Mouse (Mus musculus): ENCODE measurements around the gene Cmah.

Cmah gene

DNA sequence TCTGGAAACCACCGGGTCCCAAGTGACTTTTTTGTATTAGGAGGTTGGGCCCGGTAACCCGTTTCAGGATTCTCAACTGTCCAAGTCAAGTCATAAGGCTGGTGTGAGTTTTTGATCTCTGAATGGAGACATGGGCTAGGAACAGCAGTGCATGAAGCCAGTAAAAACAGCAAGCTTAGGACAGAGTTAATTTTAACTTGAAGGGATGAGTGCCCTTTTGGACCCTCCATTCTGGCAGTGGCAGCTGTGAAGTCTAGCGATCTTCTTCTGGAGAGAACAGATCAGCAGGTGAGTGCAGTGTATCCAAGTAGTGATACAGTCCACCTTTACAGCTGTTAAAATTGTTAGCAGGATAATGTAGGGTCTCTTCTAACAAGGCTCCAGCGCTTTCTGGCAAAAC, at the start of gene Cmah:
Cmah (plus strand) TSS at position 204 of the 400 bp plus-strand sequence.
- in situ Hi-C loops (cut with MboI, MseI): loop anchor here (10.0 kb wide), 1 partner anchor 368 kb away; no protein-coding TSS in a partner anchor

DNA sequence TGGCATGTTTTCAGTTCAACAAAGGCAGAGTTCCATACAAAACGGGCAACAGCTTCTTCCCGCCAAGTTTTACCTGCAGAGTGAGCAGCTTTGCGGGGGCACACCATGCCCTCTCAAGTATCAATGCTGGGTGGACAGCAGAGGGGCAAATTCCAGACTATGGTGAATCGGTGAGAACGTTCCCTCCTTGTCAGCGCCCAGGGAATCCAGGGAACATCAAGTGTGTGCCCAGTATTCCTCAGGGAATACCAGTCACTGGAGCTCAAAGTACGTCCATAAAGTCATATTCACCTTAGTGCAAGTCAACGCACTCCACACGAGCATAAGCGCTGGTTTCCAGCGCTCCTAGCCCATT, 47.8 kb upstream of the Cmah start:
- in situ Hi-C loops (cut with MboI, MseI): no loop called here

DNA sequence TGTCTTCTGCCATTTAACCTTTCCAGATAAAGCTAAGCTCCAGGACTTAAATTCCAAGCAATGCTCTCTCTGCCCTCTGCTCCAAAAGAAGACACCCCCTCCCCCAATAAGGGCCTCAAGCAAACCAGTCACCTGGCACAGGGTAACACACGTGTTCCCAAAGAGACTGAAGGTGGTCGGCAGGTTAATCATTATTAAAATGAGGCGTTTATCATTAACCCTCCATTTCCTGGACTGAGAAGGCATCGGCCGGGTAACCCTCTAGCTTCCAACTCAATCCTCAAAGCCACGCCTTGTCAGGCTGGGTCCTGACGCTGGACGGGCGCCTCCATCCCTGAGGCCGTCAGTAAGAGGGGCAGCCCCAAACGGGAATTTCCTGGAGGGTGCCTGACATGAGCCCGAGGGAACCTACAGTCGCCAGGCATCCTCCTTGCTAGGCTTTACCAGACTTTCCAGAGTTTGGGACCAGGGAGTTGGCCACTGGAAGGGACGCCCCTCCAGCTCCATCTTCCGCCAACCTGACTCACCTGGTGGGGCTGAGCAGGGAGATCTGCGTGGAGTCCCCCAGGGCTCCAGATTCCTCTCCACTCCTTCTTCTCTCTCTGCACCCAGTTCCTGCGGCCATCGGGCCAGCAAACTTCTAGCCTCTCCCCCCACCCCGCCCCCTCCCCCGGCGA, 47.3 kb upstream of the Cmah start:
- in situ Hi-C loops (cut with MboI, MseI): no loop called here

GRCm38 (mm10) chr13:24280439-24281431, 46.5 kb upstream of the Cmah start, which contains the start of gene Carmil1:
TSS of gene Carmil1 (minus strand) at chr13:24280795.
- in situ Hi-C loops (cut with MboI, MseI): no loop called here

GRCm38 (mm10) chr13:24287381-24287780, 39.8 kb upstream of the Cmah start:
- in situ Hi-C loops (cut with MboI, MseI): no loop called here

DNA sequence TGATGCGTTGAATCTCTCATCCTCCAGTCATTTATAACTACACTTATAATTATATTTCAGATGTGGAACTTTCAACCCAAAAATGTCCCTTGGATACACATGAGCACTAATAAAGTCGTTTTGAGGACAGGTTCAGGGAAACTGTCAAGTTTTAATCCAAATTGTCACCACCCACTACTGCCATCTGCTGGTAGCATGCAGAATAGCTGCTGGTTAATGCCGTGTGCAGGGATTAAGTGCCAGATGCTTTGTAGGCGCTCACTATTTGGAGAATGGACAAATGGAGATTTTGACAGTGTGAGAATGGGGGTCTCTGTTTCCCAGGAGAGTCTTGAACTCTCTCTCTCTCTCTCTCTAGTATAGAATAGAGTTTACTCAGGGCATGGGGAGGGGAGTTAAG, 30.0 kb upstream of the Cmah start:
- in situ Hi-C loops (cut with MboI, MseI): loop anchor here (10.0 kb wide), 1 partner anchor 282 kb away; no protein-coding TSS in a partner anchor

DNA sequence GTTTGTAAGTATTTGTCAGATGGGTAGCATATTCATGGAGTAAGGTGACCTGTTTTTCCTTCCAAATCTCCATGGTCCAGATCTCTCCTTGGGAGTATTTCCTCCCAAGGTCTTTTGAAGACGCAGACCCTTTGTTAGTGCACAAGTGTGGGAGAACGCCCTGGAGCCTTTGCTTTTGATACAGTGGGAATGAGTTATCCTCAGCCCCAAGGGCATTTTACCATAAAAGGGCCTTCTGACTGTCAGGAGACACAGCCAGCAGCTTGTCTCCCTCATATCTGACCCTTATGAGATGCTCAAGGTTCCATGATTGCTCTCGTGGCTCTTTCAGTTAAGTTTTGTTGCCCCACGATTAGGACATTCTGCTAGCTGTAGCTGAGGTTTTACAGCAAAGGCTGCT, 21.7 kb upstream of the Cmah start:
- in situ Hi-C loops (cut with MboI, MseI): no loop called here

GRCm38 (mm10) chr13:24306248-24306647, 21.0 kb upstream of the Cmah start:
- in situ Hi-C loops (cut with MboI, MseI): no loop called here

DNA sequence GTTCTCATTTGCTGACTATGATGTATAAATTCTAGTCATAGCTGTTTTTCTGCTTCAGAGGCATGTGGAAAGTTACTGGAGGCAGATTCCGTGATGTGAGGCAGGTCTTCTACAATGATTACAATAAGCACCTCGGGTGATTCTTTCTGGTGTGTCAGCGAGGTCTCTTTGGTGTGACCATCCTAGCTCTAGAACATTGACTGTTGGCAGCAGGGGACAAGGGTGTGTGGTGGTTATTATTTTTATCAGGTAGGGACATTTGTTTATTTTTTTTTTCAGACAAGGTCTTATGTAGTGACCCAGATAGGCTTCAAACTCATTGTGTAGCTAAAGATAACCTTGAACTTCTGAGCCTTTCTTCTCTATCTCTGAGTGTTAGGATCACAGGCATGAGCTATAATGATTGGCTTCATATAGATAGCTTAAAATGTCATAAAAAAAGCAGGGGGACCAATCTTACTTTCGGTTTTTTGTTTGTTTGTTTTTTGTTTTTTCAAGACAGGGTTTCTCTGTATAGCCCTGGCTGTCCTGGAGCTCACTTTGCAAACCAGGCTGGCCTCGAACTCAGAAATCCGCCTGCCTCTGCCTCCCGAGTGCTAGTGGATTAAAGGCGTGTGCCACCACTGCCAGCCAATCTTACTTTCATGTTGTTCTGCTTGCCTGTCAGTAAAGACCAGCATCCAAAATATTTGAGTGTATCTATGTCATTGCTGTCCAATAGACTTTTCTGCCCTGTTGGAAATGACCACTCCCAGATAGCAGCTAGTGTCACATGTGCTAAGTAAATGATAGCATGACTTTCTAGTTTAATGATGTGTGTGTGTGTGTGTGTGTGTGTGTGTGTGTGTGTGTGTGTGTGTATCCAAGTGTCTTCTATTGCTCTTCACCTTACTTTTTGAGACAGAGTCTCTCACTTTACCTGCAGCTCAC, 15.9 kb upstream of the Cmah start:
- in situ Hi-C loops (cut with MboI, MseI): loop anchor here (5.0 kb wide), 1 partner anchor 509 kb away; no protein-coding TSS in a partner anchor

DNA sequence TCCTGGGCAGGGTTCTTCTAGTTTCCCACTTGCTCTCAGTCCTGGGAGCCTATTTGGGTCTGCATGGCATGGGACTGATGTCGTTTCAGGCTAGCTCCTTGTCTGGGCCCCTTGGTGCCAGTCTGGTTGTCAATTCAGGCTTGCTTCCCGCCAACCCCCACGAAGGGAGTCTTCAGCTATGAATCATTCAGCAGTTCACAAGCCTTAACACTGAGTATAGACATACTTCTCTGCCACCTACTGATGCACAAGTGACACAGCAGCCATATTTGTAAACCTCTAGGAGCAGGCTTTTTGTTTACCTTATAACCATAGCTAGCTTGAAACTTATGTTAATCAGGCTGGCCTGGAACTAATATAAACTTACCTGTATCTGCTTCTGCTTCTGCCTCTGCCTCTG, 10.6 kb upstream of the Cmah start:
- in situ Hi-C loops (cut with MboI, MseI): no loop called here

DNA sequence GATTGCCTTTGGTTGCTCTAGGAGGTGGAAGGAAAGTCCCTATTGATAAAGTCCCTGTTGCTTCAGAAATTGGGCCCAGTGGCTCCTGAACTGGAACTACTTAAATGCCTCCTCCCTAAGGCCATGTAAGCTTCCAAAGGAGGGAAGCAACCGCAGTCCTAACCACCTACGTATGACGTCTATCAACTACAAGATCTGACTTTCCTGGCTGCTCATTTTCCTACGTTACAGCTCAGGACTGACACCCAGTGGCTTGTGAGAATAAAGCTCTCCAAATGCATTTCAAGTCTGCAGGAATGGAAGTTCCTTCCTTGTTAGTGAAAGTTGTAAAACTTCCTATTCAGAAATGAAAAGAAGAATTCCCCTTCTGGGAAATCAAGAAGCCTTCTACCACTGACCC, 8.6 kb upstream of the Cmah start:
- in situ Hi-C loops (cut with MboI, MseI): no loop called here

DNA sequence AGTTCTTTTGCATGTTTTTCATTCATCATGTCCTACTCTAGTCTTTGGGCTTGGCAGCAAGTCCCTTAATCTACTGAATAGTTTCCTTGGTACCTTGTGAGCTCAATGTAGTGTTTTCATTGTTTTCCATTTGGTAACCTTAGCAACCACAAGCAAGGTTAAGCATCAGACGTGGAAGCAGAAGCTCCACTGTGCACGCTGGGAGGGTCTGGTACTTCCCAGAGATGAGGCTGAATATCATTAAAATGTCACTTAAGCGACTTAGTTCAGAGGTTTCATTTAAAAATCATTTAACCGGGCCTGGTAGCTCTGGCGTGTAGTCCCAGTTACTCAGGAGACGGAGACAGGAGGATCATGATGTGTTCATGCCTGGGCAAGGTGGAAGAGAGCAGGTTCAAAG, 5.9 kb upstream of the Cmah start:
- in situ Hi-C loops (cut with MboI, MseI): loop anchor here (10.0 kb wide), 1 partner anchor 373 kb away; no protein-coding TSS in a partner anchor

DNA sequence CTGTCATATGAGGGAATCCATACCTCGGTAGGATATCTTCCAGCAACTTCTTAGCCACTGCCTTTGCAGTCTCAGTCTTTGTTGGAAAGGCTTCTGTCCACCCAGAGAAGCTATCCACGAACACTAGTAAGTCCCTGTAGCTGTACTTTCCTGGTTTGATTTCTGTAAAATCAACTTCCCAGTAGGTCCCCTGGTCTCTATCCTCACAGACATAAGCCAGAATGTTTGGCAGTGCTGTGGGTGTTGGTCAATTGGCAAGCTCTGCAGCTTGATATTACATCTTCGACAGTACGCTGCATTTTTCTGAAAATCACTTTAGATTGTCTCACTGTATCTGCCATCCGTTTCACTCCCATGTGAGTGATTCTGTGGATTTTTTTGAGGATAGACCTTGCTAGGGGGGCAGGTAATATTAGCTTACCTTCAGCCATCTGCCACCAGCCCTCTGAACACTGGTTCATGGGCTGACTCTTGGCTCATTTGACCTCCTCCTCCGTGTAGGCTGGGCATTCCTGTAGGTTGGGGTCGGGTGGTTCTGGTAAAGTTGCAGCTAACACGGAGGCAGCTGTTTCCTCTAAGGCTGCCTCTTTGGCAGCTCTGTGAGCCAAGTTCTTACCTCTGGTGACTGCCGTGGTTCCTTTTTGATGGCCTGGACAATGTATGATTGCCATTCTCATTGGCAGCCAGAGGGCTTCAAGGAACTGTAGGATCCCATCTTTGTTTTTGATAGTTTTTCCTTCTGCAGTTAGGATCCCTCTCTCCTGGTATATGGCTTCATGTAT, 1.0 kb downstream of the Cmah start:
- in situ Hi-C loops (cut with MboI, MseI): loop anchor here (10.0 kb wide), 1 partner anchor 367 kb away; no protein-coding TSS in a partner anchor

- in situ Hi-C loops (cut with MboI, MseI): no loop called here
These were observed 2.9 kb downstream of the Cmah start for GRCm38 (mm10) chr13:24330128-24330527.

GRCm38 (mm10) chr13:24330836-24331523, 3.8 kb downstream of the Cmah start:
- in situ Hi-C loops (cut with MboI, MseI): no loop called here

GRCm38 (mm10) chr13:24332537-24332936, 5.3 kb downstream of the Cmah start:
- in situ Hi-C loops (cut with MboI, MseI): no loop called here

GRCm38 (mm10) chr13:24336818-24337217, 9.6 kb downstream of the Cmah start:
- in situ Hi-C loops (cut with MboI, MseI): no loop called here

GRCm38 (mm10) chr13:24337874-24338273, 10.7 kb downstream of the Cmah start:
- in situ Hi-C loops (cut with MboI, MseI): no loop called here

GRCm38 (mm10) chr13:24338343-24338861, 11.2 kb downstream of the Cmah start:
- in situ Hi-C loops (cut with MboI, MseI): no loop called here

DNA sequence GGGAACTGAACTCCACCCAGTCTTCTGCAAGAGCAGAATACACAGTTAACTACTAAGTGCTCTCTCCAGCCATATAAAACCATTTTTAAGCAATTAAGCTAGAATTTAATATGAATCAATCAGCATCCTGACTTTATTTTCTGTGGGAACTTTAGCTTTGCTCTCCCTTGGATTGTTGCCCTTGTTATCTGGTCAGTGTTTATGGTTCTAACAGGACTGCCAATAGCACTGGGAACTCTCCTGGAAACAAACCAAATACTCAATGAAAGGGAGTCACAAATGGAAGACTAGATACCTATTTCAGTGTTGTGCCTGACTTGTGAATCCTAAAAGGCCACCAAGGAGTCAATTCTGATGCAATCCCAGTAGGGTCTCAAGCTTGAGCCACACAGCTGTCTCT, 12.7 kb downstream of the Cmah start:
- in situ Hi-C loops (cut with MboI, MseI): no loop called here

Measured in T-helper 1 cell (primary cell).